Mouse (Mus musculus) gastrocnemius, postnatal 36 days (tissue): ENCODE measurements around the gene Vdr. TPM values are rescaled to one million over a fixed set of nuclear protein-coding genes. Genes with fewer than 3 reads are reported as not detected.

Experiments
- DNase-seq, 2 experiments: peaks; one replicate each; pipeline ENCODE4 v3.0.0; 2022
- intact Hi-C: fragments of 180-260 bp; cut with DNase I; formaldehyde crosslinking; loops from one replicate; pipeline ENCODE4 v1.15.1; 2025
- total RNA-seq, 2 experiments: library from RNA; stranded (reverse); gene quantifications; 2 replicates each; pipeline ENCODE4 v1.2.3; 2021

Vdr gene
- total RNA-seq, 2 experiments from 2014 or later = 0.13 to 0.15 TPM

- intact Hi-C loops = no loop called here
- no peak for DNase-seq
These were observed 77.5 kb downstream of the Vdr start for GRCm38 (mm10) chr15:97832764-97833479.

GRCm38 (mm10) chr15:97831987-97832640 is 78.3 kb downstream of the Vdr start:
- intact Hi-C loops = no loop called here
- peak in 1 of 2 experiments; percentile 48 for DNase-seq

GRCm38 (mm10) chr15:97831242-97831986 is 79.0 kb downstream of the Vdr start:
- DNase-seq = peak in 1 of 2 experiments; percentile 61
- intact Hi-C loops = no loop called here

GRCm38 (mm10) chr15:97830788-97831241 is 79.6 kb downstream of the Vdr start:
- DNase-seq = no peak
- intact Hi-C loops = no loop called here

- intact Hi-C loops = no loop called here
- DNase-seq = no peak
These were observed 80.1 kb downstream of the Vdr start for GRCm38 (mm10) chr15:97830253-97830787.

- DNase-seq = no peak
- intact Hi-C loops = no loop called here
These were observed 81.0 kb downstream of the Vdr start for GRCm38 (mm10) chr15:97829432-97829831.

- intact Hi-C loops = no loop called here
- DNase-seq = no peak
These were observed 81.5 kb downstream of the Vdr start for GRCm38 (mm10) chr15:97828901-97829338.

GRCm38 (mm10) chr15:97828221-97828842 is 82.1 kb downstream of the Vdr start:
- intact Hi-C loops = no loop called here
- no peak for DNase-seq

- intact Hi-C loops = no loop called here
- no peak for DNase-seq
These were observed 83.0 kb downstream of the Vdr start for GRCm38 (mm10) chr15:97827401-97827800.

- DNase-seq = no peak
- intact Hi-C loops = no loop called here
These were observed 83.7 kb downstream of the Vdr start for GRCm38 (mm10) chr15:97826588-97827261.

GRCm38 (mm10) chr15:97825941-97826587 is 84.4 kb downstream of the Vdr start:
- intact Hi-C loops = no loop called here
- no peak for DNase-seq

GRCm38 (mm10) chr15:97825071-97825940 is 85.1 kb downstream of the Vdr start:
- DNase-seq = peak; percentile 79 to 80
- intact Hi-C loops = no loop called here

- intact Hi-C loops = loop anchor here (1.0 kb wide), 1 partner anchor 25 kb away; no protein-coding TSS in a partner anchor
These were observed 86.4 kb downstream of the Vdr start for GRCm38 (mm10) chr15:97824042-97824441.

GRCm38 (mm10) chr15:97823479-97823878 is 87.0 kb downstream of the Vdr start:
- DNase-seq = no peak
- intact Hi-C loops = no loop called here

More at GRCm38 (mm10) chr15:97824042-97824441, 86.4 kb downstream of the Vdr start:
- no peak for DNase-seq

GRCm38 (mm10) chr15:97822545-97823228 is 87.7 kb downstream of the Vdr start:
- intact Hi-C loops = no loop called here
- no peak for DNase-seq

GRCm38 (mm10) chr15:97821983-97822363 is 88.5 kb downstream of the Vdr start:
- DNase-seq = no peak
- intact Hi-C loops = no loop called here

- intact Hi-C loops = no loop called here
- DNase-seq = no peak
These were observed 89.0 kb downstream of the Vdr start for GRCm38 (mm10) chr15:97821321-97821982.
